Mouse (Mus musculus) liver, embryonic 14.5 days (tissue): ENCODE measurements around the gene Pdia4.

Experiments used
- CTCF ChIP-seq: IDR thresholded peaks from 2 replicates; pipeline ENCODE4 v1.5.1; 2016; ENCODE audit warnings: antibody characterized with exemption, low read depth, control low read depth
- EP300 ChIP-seq: IDR thresholded peaks from 2 replicates; pipeline ENCODE4 v1.6.1; 2016; ENCODE audit warnings: antibody characterized with exemption, low read depth

DNA sequence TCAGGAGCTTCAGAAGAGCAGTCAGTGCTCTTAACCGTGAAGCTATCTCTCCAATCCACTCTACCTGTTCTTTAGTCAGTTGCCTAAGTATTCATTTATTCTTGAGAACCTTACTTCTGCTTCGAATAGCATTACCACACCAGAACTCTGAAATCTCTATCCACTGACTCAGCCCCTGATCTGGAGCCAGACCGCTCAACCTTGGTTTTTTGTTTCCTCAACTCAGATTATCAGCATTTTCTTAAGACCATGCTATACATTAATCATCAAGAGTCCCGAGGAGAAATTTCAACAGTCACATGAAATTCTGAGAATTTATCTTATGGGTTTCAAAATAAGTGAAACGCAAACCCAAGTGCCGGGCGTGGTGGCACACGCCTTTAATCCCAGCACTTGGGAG is 5.5 kb upstream of the Pdia4 start:
- no peak for TF ChIP-seq CTCF
- no peak for TF ChIP-seq EP300
